Mouse (Mus musculus) hindbrain, embryonic 11.5 days (tissue): ENCODE results near the gene Taar9. TPM values are rescaled to one million over a fixed set of nuclear protein-coding genes. Genes with fewer than 3 reads are reported as not detected.
A peak's percentile ranks its signal among the peaks of the same experiment; 100 is the strongest.
"Not testable (repeated sequence)": the region's sequence is repeated elsewhere in the genome, so short reads cannot be mapped to it uniquely, and the experiment has no call there.

ENCODE experiments used
- ATAC-seq: fragments of 200-750 bp; cut with Nextera tagmentation; 2 replicates; pipeline ENCODE4 v1.8.0; 2017; ENCODE audit warnings: mild to moderate bottlenecking, moderate TSS enrichment, moderate library complexity; ENCODE audit not compliant: low FRiP score
- DNase-seq: peaks from one replicate; pipeline ENCODE4 v3.0.0-alpha.2; 2015; ENCODE audit warnings: low spot score
- H3K27ac ChIP-seq: fragments of 300-500 bp; sonication (generic); 2 replicates; pipeline ENCODE4 v1.5.1; 2014; ENCODE audit warnings: mild to moderate bottlenecking, low read depth, low read length
- H3K27me3 ChIP-seq: fragments of 300-500 bp; sonication (generic); 2 replicates; pipeline ENCODE4 v1.6.1; 2014; ENCODE audit warnings: mild to moderate bottlenecking, low read length, moderate library complexity, mixed read lengths; ENCODE audit not compliant: control insufficient read depth, insufficient read depth
- H3K36me3 ChIP-seq: fragments of 300-500 bp; sonication (generic); 2 replicates; pipeline ENCODE4 v1.6.1; 2014; ENCODE audit warnings: mild to moderate bottlenecking, low read length, moderate library complexity, mixed read lengths; ENCODE audit not compliant: control insufficient read depth, insufficient read depth
- H3K4me1 ChIP-seq: fragments of 300-500 bp; sonication (generic); replicated peaks from 2 replicates; pipeline ENCODE4 v1.6.1; 2014; ENCODE audit warnings: low read length, mixed read lengths; ENCODE audit not compliant: control insufficient read depth, insufficient read depth
- H3K4me2 ChIP-seq: fragments of 300-500 bp; sonication (generic); replicated peaks from 2 replicates; pipeline ENCODE4 v1.6.1; 2014; ENCODE audit warnings: mild to moderate bottlenecking, low read depth, low read length
- H3K4me3 ChIP-seq: fragments of 300-500 bp; sonication (generic); 2 replicates; pipeline ENCODE4 v1.5.1; 2014; ENCODE audit warnings: low read depth, low read length
- H3K9ac ChIP-seq: fragments of 300-500 bp; sonication (generic); 2 replicates; pipeline ENCODE4 v1.6.1; 2014; ENCODE audit warnings: low read depth, low read length
- H3K9me3 ChIP-seq: fragments of 300-500 bp; sonication (generic); 2 replicates; pipeline ENCODE4 v1.6.1; 2016; ENCODE audit warnings: low read length; ENCODE audit not compliant: control insufficient read depth
- whole genome bisulfite sequencing: fragments of 180-500 bp; shearing (Covaris S2); extraction: QIAGEN DNeasy Blood & Tissue Kit; methylation state at CpG from one replicate; pipeline ENCODE4 v1.1.7; 2014; 5-methylcytosine and 5-hydroxymethylcytosine counted together
- polyA plus RNA-seq: library from polyadenylated mRNA; unstranded; fragments of >200 nt; fragmentation: Nextera tagmentation; extraction: Ambion mirVana; gene quantifications from 2 replicates; pipeline ENCODE4 v1.2.1, GENCODE M21; 2014

Gene Taar9
- polyA plus RNA-seq: not detected in 2 replicates

DNA sequence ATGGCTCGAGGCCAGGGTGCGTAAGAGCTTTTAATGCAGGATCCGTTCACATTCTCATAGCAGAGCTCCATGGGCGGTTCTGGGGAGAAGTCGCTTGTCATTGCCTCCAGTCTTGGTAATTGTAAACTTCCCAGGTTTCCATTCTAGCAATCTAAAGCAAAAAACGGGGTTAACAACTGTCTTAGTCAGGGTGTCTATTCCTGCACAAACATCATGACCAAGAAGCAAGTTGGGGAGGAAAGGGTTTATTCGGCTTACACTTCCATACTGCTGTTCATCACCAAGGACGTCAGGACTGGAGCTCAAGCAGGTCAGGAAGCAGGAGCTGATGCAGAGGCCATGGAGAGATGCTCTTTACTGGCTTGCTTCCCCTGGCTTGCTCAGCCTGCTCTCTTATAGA, at the start of gene Taar9:
TSS of gene Taar9 (minus strand) at position 101 of the 400 bp plus-strand sequence.
- H3K4me3 ChIP-seq, H3K9ac ChIP-seq, H3K9me3 ChIP-seq, H3K27ac ChIP-seq, H3K4me1 ChIP-seq, H3K27me3 ChIP-seq, DNase-seq, ATAC-seq, H3K4me2 ChIP-seq, H3K36me3 ChIP-seq: not testable (repeated sequence)
- WGBS: 80% methylated on average over 8 of the region's 8 CpGs

DNA sequence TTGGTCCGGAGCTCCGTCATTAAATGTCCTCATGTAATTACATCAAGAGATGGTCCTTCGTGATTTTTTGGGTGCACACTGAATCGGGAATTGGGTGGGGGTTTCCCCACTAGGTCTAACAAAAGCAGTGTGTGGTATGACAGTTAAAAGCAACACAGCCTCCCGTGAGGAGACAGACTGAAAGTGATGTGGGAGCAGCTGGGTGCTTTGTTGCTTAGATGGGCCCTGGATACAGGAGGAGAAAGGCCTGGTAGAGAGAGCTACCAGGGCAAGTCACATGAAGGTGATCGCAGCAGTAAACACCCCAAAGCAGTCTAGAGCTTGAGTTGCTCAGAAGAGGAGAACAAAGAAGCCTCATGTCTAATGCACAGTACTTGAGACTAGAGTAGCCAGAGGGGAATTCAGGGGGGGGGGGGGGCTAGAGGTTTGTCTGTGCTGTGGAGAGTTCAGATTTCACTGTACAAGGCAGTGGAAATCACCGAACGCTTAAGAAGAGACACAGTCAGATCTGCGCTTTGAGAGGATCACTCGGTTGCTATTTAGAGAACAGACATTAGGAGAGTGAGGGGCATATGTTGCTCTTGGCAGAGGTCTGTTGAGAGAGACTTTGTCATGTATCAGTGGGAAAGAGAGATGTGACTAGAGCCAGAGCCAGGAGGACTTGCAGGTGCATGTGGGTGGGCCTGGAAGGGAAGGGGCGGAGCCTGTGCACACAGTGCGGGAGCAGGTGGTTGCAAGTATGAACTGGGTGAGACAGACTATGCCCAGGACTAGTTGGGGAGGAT, 49.3 kb upstream of the Taar9 start:
- Histone ChIP-seq H3K4me2 (no peak overlapping the region), H3K4me3 (no peak overlapping the region), H3K36me3 (peaks cover 3% of the 10 kb centered on the region; the same call in 1 of the 2 replicates), H3K4me1 (no peaks in the 10 kb centered on the region), H3K27ac (no peak overlapping the region), H3K27me3 (no peaks in the 10 kb centered on the region), H3K9ac (no peak overlapping the region), H3K9me3 (no peaks in the 10 kb centered on the region)
- ATAC-seq (no peak), DNase-seq (no peak)
- 95% methylated on average over 12 of the region's 12 CpGs for WGBS

DNA sequence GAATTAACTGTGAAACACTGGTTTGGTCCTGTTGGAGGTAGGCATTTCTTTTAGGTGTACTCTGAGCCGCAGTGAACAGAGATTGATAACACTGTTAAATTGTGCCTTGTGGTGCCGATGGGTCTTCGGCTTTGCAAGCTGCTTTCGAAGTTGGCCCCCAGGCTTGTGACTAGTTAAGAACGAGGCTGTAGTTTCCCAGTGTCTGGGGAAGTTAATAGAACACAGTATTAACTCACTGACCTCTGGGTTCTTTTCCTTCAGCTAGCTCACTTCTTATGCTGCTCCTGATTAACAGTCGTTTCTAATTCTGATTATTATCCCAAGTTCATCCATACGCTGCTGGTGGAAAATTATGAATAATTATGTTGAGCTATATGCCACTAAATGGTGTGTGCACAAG, 40.8 kb upstream of the Taar9 start:
- H3K9me3 ChIP-seq: no peaks in the 10 kb centered on the region
- H3K27ac ChIP-seq: no peak overlapping the region
- ATAC-seq (no peak), DNase-seq (peak; percentile 17)
- no peaks in the 10 kb centered on the region for H3K27me3 ChIP-seq
- H3K4me3 ChIP-seq: peak overlapping the region; percentile 76
- H3K9ac ChIP-seq: peak overlapping the region; percentile 17; the same call in 1 of the 2 replicates
- peak overlapping the region; percentile 52 for H3K4me2 ChIP-seq
- WGBS: 48% methylated on average over 7 of the region's 7 CpGs
- H3K4me1 ChIP-seq: no peaks in the 10 kb centered on the region
- no peaks in the 10 kb centered on the region for H3K36me3 ChIP-seq

DNA sequence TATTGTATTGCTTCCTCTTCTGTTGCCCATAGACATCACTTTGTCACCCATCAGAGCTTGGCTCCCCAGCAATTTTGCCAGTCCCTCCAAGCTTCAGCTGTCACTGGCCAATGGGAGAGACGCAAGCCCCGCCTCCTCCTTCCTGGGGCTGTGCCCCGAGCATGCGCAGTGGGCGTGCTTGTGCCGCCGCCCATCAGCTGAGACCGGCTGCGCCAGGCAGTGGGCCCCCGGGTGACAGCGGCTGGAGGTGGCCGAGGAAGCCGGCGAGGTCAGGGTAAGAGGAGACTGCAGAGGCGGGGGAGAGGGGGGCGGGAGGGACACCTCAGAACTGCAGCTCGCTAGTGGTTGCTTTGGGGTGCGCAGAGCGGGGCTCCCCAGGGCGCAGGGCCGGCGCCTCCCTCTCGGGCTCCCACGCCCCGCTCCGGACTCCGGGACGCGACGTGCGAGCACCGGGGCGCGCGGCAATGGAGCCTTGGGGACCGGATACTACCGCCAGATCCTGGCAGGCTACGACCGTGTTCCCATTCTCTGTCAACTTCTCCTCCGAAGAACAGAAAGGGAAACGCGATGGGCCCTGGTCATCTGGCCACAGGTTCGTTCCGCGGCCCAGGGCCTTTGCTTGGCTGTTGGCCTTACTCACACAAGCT, 39.9 kb upstream of the Taar9 start, which contains the start of gene Stx7:
TSS of gene Stx7 (plus strand) at position 168 of the 647 bp plus-strand sequence.
- Histone ChIP-seq H3K27ac (peak within 1 kb of the TSS; percentile 75; the same call in 1 of the 2 replicates), H3K27me3 (no peaks in the 10 kb centered on the region), H3K4me2 (peak within 1 kb of the TSS; percentile 52), H3K4me3 (peak within 1 kb of the TSS; percentile 76), H3K9ac (peak within 1 kb of the TSS; percentile 89), H3K4me1 (no peaks in the 10 kb centered on the region), H3K36me3 (no peaks in the 10 kb centered on the region), H3K9me3 (no peaks in the 10 kb centered on the region)
- under 1% methylated on average over 37 of the region's 45 CpGs for WGBS
- DNase-seq: peak; percentile 95
- ATAC-seq: peak; percentile 98

DNA sequence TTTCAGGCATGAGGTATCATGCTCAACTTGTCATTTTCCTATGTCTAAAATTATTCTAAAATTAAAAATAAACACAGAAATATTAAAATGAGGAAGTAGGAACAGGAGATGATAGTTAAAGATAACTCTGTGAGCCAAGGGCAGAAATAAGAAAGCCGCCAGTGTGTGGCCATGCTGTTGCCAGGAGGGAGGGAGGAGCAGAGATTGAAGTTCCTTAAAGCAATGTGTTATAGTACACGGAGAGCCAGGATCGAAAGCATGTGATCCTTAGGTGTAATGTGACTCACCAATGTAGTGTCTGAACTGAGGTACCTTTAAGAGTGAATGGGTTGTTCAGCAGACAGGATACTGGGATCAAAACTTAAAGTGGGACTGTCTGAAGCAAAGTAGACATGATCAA, 33.4 kb upstream of the Taar9 start:
- H3K4me3 ChIP-seq: no peak overlapping the region
- H3K4me1 ChIP-seq: no peaks in the 10 kb centered on the region
- ATAC-seq: no peak
- 93% methylated on average over 3 of the region's 3 CpGs for WGBS
- no peaks in the 10 kb centered on the region for H3K36me3 ChIP-seq
- H3K9ac ChIP-seq: no peak overlapping the region
- no peaks in the 10 kb centered on the region for H3K9me3 ChIP-seq
- H3K27me3 ChIP-seq: no peaks in the 10 kb centered on the region
- no peak overlapping the region for H3K27ac ChIP-seq
- no peak for DNase-seq
- no peak overlapping the region for H3K4me2 ChIP-seq

DNA sequence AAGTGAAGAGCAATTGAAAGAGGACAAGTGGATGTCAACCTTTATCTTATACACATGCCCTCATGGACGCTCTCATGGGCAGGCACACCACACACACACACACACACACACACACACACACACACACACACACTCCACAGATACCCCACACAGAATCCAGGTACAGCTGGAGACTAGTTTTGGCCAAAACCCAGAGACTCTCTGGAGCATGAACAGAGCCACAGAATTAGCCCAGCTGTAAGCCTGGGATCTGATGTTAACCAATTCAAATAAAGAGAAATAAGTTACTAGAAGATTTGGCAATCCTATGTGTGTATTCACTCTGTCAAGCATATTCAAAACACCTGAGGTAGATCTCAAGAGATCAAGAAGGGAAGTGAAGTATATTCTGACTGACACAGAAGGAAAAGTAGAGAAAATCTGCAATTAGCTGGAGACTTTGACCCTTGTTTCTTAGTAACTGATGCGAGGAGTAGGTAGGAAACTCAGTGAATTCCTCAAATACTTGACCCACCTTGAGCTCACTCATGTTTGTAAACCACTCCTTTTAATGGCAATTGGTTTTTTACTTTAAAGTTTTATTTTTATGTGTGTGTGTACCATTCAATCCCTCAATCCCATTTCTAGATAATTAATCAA, 29.4 kb upstream of the Taar9 start:
- Histone ChIP-seq H3K27me3 (no peaks in the 10 kb centered on the region), H3K4me1 (no peaks in the 10 kb centered on the region), H3K9ac (no peak overlapping the region), H3K9me3 (no peaks in the 10 kb centered on the region), H3K36me3 (no peaks in the 10 kb centered on the region), H3K4me2 (no peak overlapping the region), H3K4me3 (no peak overlapping the region), H3K27ac (no peak overlapping the region)
- DNase-seq (no peak), ATAC-seq (no peak)
- WGBS: 82% methylated on average over 2 of the region's 2 CpGs

DNA sequence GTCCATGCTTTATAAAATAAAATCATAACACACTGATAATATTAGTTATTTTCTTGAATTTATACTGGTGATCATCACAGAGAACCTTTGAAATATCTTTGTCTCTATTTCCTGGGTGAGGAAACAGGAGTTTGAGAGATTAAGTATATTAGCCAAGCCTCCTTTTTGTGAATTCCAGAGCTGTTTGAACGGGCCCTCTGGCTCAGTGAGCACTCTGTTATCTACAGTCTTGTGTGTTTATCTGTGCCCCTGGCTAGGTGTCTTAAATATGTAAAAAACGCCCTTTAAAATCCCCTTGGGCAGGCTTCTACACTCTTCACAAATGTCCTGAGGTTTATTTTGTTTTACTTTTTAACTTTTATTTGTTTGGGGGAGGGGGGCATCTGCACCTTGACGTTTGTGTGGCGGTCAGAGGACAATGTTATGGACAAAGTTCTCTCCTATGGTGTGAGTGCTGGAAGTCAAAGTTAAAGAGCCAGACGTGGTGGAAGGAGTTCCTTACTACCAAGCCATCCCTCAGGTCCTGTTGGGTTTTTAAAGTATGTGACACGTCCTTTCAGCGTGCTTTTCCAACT, 24.8 kb upstream of the Taar9 start:
- 61% methylated on average over 7 of the region's 7 CpGs for WGBS
- ATAC-seq: no peak
- Histone ChIP-seq H3K9ac (no peak overlapping the region), H3K27me3 (no peaks in the 10 kb centered on the region), H3K9me3 (no peaks in the 10 kb centered on the region), H3K4me3 (no peak overlapping the region), H3K27ac (no peak overlapping the region), H3K36me3 (no peaks in the 10 kb centered on the region), H3K4me1 (no peaks in the 10 kb centered on the region), H3K4me2 (no peak overlapping the region)
- no peak for DNase-seq

DNA sequence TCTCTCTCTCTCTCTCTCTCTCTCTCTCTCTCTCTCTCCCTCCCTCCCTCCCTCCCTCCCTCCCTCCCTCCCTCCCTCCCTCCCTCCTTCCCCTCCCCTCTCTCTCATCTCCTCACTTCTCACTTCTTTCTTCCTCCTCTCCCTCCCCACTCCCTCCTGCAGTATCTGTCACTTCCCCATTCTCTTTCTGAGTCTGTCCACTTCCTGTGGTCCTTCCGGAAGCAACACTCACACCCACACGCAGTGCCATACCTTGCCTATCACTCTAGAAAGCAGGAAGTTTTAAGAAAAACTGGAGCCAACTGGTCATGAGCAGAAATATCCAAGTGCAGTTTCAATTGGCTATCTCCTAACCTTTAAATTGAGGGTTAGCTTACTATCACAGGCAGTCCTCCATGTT, 23.8 kb upstream of the Taar9 start:
- no peak for DNase-seq
- ATAC-seq: no peak
- Histone ChIP-seq H3K27me3 (no peaks in the 10 kb centered on the region), H3K27ac (no peak overlapping the region), H3K4me2 (no peak overlapping the region), H3K9ac (no peak overlapping the region), H3K4me3 (no peak overlapping the region), H3K9me3 (no peaks in the 10 kb centered on the region), H3K36me3 (no peaks in the 10 kb centered on the region), H3K4me1 (no peaks in the 10 kb centered on the region)
- 62% methylated on average over 2 of the region's 2 CpGs for WGBS
